Mouse (Mus musculus) spleen, adult 2 months (tissue): ENCODE measurements at regions not wholly inside any gene's neighbourhood (a gene's known extent, or its start where the extent isn't known, plus 50 kb on each side); places are given as distances from the start of the nearest gene placed in this dataset.

Experiments
- CTCF ChIP-seq: fragments of 200-500 bp; IDR thresholded peaks from 2 replicates; pipeline ENCODE4 v1.5.1; 2011; ENCODE audit warnings: mild to moderate bottlenecking, inconsistent platforms; ENCODE audit not compliant: insufficient read depth, insufficient read length, insufficient replicate concordance; ENCODE audit errors: extremely low read depth
- POLR2A ChIP-seq: fragments of 200-500 bp; IDR thresholded peaks from 2 replicates; pipeline ENCODE4 v1.6.1; 2011; ENCODE audit warnings: low read depth, low read length, inconsistent platforms

DNA sequence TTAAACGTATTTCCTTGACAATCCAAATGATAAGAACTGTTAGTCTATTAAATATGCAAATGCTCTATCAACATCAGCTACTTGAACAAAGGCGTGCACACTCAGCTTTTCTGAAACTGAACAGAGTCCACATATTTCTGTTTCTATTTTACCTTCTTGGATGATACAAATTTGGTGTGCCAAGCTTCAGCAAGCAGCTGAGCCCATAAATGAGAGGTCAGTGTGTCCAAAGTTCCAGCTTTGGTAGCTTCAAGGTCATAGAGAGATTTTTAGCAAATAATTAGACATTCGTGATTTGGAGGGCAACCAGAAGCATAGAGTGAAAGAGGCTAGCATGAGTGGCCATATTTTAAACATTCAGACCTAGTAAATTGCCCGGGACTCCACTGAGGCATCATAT lies 140.7 kb upstream of the Pkn2 start:
- TF ChIP-seq CTCF (no peak), POLR2A (no peak)
